Mouse (Mus musculus) myocyte (in vitro differentiated cells): ENCODE results near the gene Dupd1. TPM values are rescaled to one million over a fixed set of nuclear protein-coding genes. Genes with fewer than 3 reads are reported as not detected.

Experiments used
- H3K27me3 ChIP-seq: one replicate; pipeline ENCODE4 v1.6.1; 2011; ENCODE audit not compliant: control insufficient read depth, insufficient read depth, insufficient read length
- H3K36me3 ChIP-seq: one replicate; pipeline ENCODE4 v1.6.1; 2011; ENCODE audit not compliant: control insufficient read depth, insufficient read depth
- H3K4me2 ChIP-seq: one replicate; pipeline ENCODE4 v1.6.1; 2011; ENCODE audit warnings: low read depth, control low read depth
- H3K4me3 ChIP-seq: one replicate; pipeline ENCODE4 v1.5.1; 2011; ENCODE audit warnings: mild to moderate bottlenecking, control low read depth, moderate library complexity
- H3K79me2 ChIP-seq: one replicate; pipeline ENCODE4 v1.6.1; 2011; ENCODE audit not compliant: control insufficient read depth, insufficient read depth
- H3ac ChIP-seq: one replicate; pipeline ENCODE4 v1.6.1; 2011; ENCODE audit not compliant: control insufficient read depth, insufficient read length
- CEBPB ChIP-seq: IDR thresholded peaks from 2 replicates; pipeline ENCODE4 v1.6.1; 2011; ENCODE audit warnings: mild to moderate bottlenecking, moderate library complexity; ENCODE audit not compliant: poor library complexity, insufficient read depth, severe bottlenecking
- E2F4 ChIP-seq: IDR thresholded peaks from one replicate; pipeline ENCODE4 v1.6.1; 2011; ENCODE audit warnings: mild to moderate bottlenecking, control low read depth, moderate library complexity; ENCODE audit not compliant: insufficient read depth
- MAX ChIP-seq: IDR thresholded peaks from one replicate; pipeline ENCODE4 v1.6.1; 2011; ENCODE audit warnings: low read depth, mild to moderate bottlenecking, control low read depth
- MYOD1 ChIP-seq, 3 experiments: IDR thresholded peaks; one replicate each; pipeline ENCODE4 v1.6.1; 2011; ENCODE audit warnings: control low read depth in 2 of 3, low read depth in 2 of 3, mild to moderate bottlenecking in 2 of 3, moderate library complexity in 1 of 3; ENCODE audit not compliant: insufficient read length in 2 of 3, control insufficient read depth in 1 of 3
- MYOG ChIP-seq, 3 experiments: IDR thresholded peaks; one replicate each; pipeline ENCODE4 v1.6.1; 2011; ENCODE audit warnings: control low read depth in 2 of 3, low read depth in 2 of 3, mild to moderate bottlenecking in 2 of 3; ENCODE audit not compliant: insufficient read length in 2 of 3, control insufficient read depth in 1 of 3, insufficient read depth in 1 of 3
- POLR2A ChIP-seq: IDR thresholded peaks from one replicate; pipeline ENCODE4 v1.6.1; 2011; ENCODE audit warnings: low read depth, mild to moderate bottlenecking, control low read depth, moderate library complexity; ENCODE audit not compliant: insufficient read length
- POLR2AphosphoS2 ChIP-seq: IDR thresholded peaks from one replicate; pipeline ENCODE4 v1.6.1; 2011; ENCODE audit warnings: low read depth, control low read depth; ENCODE audit not compliant: insufficient read length
- REST ChIP-seq: IDR thresholded peaks from one replicate; pipeline ENCODE4 v1.6.1; 2011; ENCODE audit warnings: mild to moderate bottlenecking, control low read depth, moderate library complexity; ENCODE audit not compliant: insufficient read depth, insufficient read length
- SRF ChIP-seq: IDR thresholded peaks from one replicate; pipeline ENCODE4 v1.6.1; 2011; ENCODE audit warnings: low read depth; ENCODE audit not compliant: control insufficient read depth, insufficient read length
- TCF12 ChIP-seq: IDR thresholded peaks from one replicate; pipeline ENCODE4 v1.6.1; 2011; ENCODE audit warnings: mild to moderate bottlenecking, control low read depth; ENCODE audit not compliant: poor library complexity, insufficient read depth, severe bottlenecking
- TCF3 ChIP-seq: IDR thresholded peaks from one replicate; pipeline ENCODE4 v1.6.1; 2011; ENCODE audit warnings: low read depth, control low read depth; ENCODE audit not compliant: insufficient read length
- USF1 ChIP-seq: IDR thresholded peaks from one replicate; pipeline ENCODE4 v1.6.1; 2011; ENCODE audit warnings: low read depth, mild to moderate bottlenecking, control low read depth, moderate library complexity
- polyA plus RNA-seq: library from polyadenylated mRNA; unstranded; fragments of >200 nt; fragmentation: generic; extraction: Trizol; gene quantifications from one replicate; pipeline ENCODE4 v1.2.1, GENCODE M21; 2012; ENCODE audit warnings: missing spikeins

Dupd1 gene
- polyA plus RNA-seq, 1 experiment = 0.14 TPM

- Histone ChIP-seq H3K27me3 (no peaks in the 10 kb centered on the region), H3K4me3 (no peak overlapping the region), H3K4me2 (peak overlapping the region; percentile 74), H3ac (no peak overlapping the region), H3K79me2 (no peaks in the 10 kb centered on the region), H3K36me3 (peaks cover 3% of the 10 kb centered on the region)
- TF ChIP-seq SRF (no peak), USF1 (no peak), MAX (no peak), TCF3 (peak; percentile 89), E2F4 (no peak), CEBPB (no peak), TCF12 (peak; percentile 85), MYOD1 (IDR thresholded peaks at IDR 0.05; ENCODE audit: control insufficient read depth in 1 of 3, insufficient read length in 2 of 3, low read depth in 2 of 3) (peak in 2 of 3 experiments; percentile 95 to 96), REST (no peak), POLR2A (no peak), POLR2AphosphoS2 (no peak), MYOG (IDR thresholded peaks at IDR 0.05; ENCODE audit: control insufficient read depth in 1 of 3, insufficient read depth in 1 of 3, insufficient read length in 2 of 3, low read depth in 2 of 3) (peak; percentile 58 to 97 (median 96))
Measured at GRCm38 (mm10) chr14:21659155-21659554, 55.2 kb downstream of the Dupd1 start.

DNA sequence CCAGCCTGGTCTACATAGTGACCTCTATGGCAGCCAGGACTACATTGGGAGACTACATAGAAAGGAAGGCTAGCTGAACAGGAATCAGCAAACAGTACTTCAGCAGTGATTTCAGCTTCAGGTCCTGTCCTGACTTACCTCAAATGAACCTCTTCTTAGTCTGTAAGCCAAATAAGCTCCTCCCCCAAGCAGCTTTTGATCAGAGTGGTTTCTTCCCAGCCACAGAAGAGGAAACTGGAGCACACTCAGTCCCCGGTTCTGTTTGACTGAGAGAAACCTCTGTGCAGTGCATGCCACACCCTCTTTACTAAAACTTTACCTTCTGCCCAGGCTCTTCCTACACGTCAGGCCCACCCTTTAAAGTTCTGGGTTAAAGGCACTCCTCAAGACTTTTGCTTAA lies 60.6 kb downstream of the Dupd1 start:
- Histone ChIP-seq H3K27me3 (no peaks in the 10 kb centered on the region), H3K4me3 (no peak overlapping the region), H3K4me2 (no peak overlapping the region), H3K79me2 (no peaks in the 10 kb centered on the region), H3K36me3 (no peaks in the 10 kb centered on the region), H3ac (no peak overlapping the region)
- TF ChIP-seq TCF12 = no peak
- TF ChIP-seq TCF3 = no peak
- TF ChIP-seq SRF = no peak
- TF ChIP-seq MAX = no peak
- TF ChIP-seq REST = no peak
- no peak for TF ChIP-seq POLR2A
- TF ChIP-seq CEBPB = no peak
- no peak for TF ChIP-seq USF1
- no peak for TF ChIP-seq POLR2AphosphoS2
- TF ChIP-seq E2F4 = no peak
- TF ChIP-seq MYOG (IDR thresholded peaks at IDR 0.05; ENCODE audit: control insufficient read depth in 1 of 3, insufficient read depth in 1 of 3, insufficient read length in 2 of 3, low read depth in 2 of 3) = no peak
- no peak for TF ChIP-seq MYOD1 (IDR thresholded peaks at IDR 0.05; ENCODE audit: control insufficient read depth in 1 of 3, insufficient read length in 2 of 3, low read depth in 2 of 3)

DNA sequence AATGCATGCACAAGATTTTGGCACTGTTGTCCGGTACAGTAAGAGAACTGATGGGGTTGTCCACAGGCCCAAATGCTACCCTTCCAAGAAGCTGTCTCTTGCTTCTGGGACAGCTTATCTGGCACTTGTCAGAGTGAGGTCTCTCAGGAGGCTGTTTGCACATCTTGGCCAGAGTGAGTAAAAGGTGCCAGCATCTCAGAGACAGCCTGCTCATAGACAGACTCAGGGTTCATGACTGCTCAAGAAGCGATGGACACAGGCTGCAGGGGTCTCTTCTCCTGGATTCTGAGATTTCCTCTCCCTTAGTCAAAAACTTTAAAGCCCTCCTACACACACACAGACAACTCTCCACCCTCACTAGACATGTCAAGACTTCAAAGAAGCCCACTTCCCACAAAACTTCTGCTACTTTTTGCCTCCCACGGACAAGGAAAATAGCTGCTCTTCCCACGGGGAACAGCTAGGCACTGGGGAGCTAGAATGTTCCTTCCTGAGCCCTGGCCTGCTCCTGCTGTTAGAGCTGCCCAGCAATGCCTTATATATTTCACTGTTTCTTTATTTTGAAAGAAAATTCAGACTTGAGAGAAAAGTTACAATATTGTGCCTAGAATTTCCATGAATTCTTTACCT lies 73.5 kb downstream of the Dupd1 start:
- Histone ChIP-seq H3K36me3 (no peaks in the 10 kb centered on the region), H3K79me2 (no peaks in the 10 kb centered on the region)
- TF ChIP-seq SRF (no peak), MYOG (IDR thresholded peaks at IDR 0.05; ENCODE audit: control insufficient read depth in 1 of 3, insufficient read depth in 1 of 3, insufficient read length in 2 of 3, low read depth in 2 of 3) (no peak), POLR2AphosphoS2 (no peak), TCF3 (no peak), MAX (no peak), TCF12 (no peak), POLR2A (no peak)

GRCm38 (mm10) chr14:21636548-21636947 lies 77.8 kb downstream of the Dupd1 start:
- H3K36me3 ChIP-seq = peaks cover 5% of the 10 kb centered on the region
- H3K79me2 ChIP-seq = no peaks in the 10 kb centered on the region
- no peak overlapping the region for H3K4me2 ChIP-seq
- no peak overlapping the region for H3ac ChIP-seq
- no peak overlapping the region for H3K4me3 ChIP-seq
- TF ChIP-seq MYOD1 (IDR thresholded peaks at IDR 0.05; ENCODE audit: control insufficient read depth in 1 of 3, insufficient read length in 2 of 3, low read depth in 2 of 3) = no peak
- TF ChIP-seq E2F4 = no peak
- H3K27me3 ChIP-seq = no peaks in the 10 kb centered on the region

More for the DNA sequence above, 73.5 kb downstream of the Dupd1 start:
- Histone ChIP-seq H3K27me3 (no peaks in the 10 kb centered on the region), H3ac (no peak overlapping the region), H3K4me2 (no peak overlapping the region), H3K4me3 (no peak overlapping the region)

DNA sequence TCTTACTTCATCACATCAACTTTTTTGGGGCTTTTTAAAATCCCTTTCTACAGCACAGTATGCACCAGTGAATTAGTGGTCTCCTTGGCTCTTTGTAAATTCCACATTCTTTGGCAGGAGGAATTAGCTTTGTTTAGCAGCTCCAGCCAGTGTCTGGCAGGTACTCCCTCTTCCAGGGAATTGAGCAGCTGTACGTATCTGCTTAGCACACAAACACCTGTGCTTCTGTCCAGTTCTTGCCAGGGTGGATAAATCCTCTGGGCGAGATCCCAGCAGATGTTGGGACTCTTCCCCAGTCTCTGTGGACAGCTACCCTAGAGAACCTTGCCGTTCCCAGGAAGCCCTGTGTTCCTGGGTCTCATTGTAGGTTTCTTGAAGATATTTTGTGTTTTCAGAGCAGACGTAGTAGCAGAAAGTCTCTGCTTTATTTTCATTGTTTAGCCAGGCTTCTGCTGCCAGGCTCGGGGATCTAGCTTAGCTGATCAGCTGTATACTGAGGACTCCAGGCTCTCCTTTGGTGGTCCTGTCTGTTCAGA lies 82.6 kb downstream of the Dupd1 start:
- Histone ChIP-seq H3K27me3 (no peaks in the 10 kb centered on the region), H3K4me3 (no peak overlapping the region), H3K36me3 (peaks cover 20% of the 10 kb centered on the region), H3K79me2 (no peaks in the 10 kb centered on the region), H3K4me2 (no peak overlapping the region), H3ac (no peak overlapping the region)
- TF ChIP-seq REST (no peak), MYOD1 (IDR thresholded peaks at IDR 0.05; ENCODE audit: control insufficient read depth in 1 of 3, insufficient read length in 2 of 3, low read depth in 2 of 3) (no peak), TCF12 (no peak), MAX (no peak), MYOG (IDR thresholded peaks at IDR 0.05; ENCODE audit: control insufficient read depth in 1 of 3, insufficient read depth in 1 of 3, insufficient read length in 2 of 3, low read depth in 2 of 3) (no peak), POLR2AphosphoS2 (no peak), E2F4 (no peak), SRF (no peak), TCF3 (no peak), POLR2A (no peak), USF1 (no peak), CEBPB (no peak)
